Mouse (Mus musculus) intestine, embryonic 15.5 days (tissue): ENCODE results near the gene Senp7. TPM values are rescaled to one million over a fixed set of nuclear protein-coding genes. Genes with fewer than 3 reads are reported as not detected.
A peak's percentile ranks its signal among the peaks of the same experiment; 100 is the strongest.
"Not testable (repeated sequence)": the region's sequence is repeated elsewhere in the genome, so short reads cannot be mapped to it uniquely, and the experiment has no call there.

Experiments used
- ATAC-seq: fragments of 200-750 bp; cut with Nextera tagmentation; 2 replicates; pipeline ENCODE4 v1.8.0; 2017; ENCODE audit warnings: moderate TSS enrichment, moderate library complexity
- H3K27ac ChIP-seq: fragments of 300-500 bp; sonication (generic); 2 replicates; pipeline ENCODE4 v1.5.1; 2015; ENCODE audit warnings: mild to moderate bottlenecking, inconsistent platforms
- H3K27me3 ChIP-seq: fragments of 300-500 bp; sonication (generic); replicated peaks from 2 replicates; pipeline ENCODE4 v1.6.1; 2015; ENCODE audit warnings: inconsistent platforms
- H3K36me3 ChIP-seq: fragments of 300-500 bp; sonication (generic); 2 replicates; pipeline ENCODE4 v1.6.1; 2015; ENCODE audit warnings: inconsistent platforms
- H3K4me1 ChIP-seq: fragments of 300-500 bp; sonication (generic); replicated peaks from 2 replicates; pipeline ENCODE4 v1.6.1; 2015; ENCODE audit warnings: inconsistent platforms
- H3K4me2 ChIP-seq: fragments of 300-500 bp; sonication (generic); replicated peaks from 2 replicates; pipeline ENCODE4 v1.6.1; 2015; ENCODE audit warnings: mild to moderate bottlenecking, inconsistent platforms
- H3K4me3 ChIP-seq: fragments of 300-500 bp; sonication (generic); replicated peaks from 2 replicates; pipeline ENCODE4 v1.5.1; 2015; ENCODE audit warnings: inconsistent platforms
- H3K9ac ChIP-seq: fragments of 300-500 bp; sonication (generic); 2 replicates; pipeline ENCODE4 v1.6.1; 2015; ENCODE audit warnings: inconsistent platforms
- H3K9me3 ChIP-seq: fragments of 300-500 bp; sonication (generic); 2 replicates; pipeline ENCODE4 v1.6.1; 2016; ENCODE audit warnings: inconsistent platforms
- WGBS: fragments of 180-500 bp; shearing (Covaris S2); methylation state at CpG from one replicate; pipeline ENCODE4 v1.1.7; 2015; 5-methylcytosine and 5-hydroxymethylcytosine counted together
- polyA plus RNA-seq: library from polyadenylated mRNA; unstranded; fragments of >200 nt; fragmentation: Nextera tagmentation; extraction: Ambion mirVana; gene quantifications from 2 replicates; pipeline ENCODE4 v1.2.1, GENCODE M21; 2015

Gene Senp7
- polyA plus RNA-seq, 1 experiment from 2014 or later, result 21.3 TPM

DNA sequence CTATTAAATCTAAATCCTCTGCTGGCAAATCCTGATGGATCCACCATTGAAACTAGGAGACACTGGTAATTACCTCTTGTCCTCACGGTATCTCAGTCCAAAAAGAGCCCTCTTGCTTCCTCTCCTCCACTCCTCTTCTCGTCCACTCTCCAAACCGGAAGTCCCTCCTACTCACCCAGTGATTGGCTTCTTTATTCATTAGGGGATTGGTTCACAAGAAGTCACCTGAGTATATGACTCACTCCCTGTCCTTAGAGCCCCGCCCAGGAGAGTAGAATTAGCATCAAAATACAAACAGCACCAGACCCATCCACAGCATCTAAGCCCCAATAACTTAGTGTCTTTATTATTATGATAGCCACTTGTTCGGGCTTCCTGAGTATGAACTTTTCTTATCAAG is 68.0 kb downstream of the Senp7 start:
- Histone ChIP-seq H3K36me3 (peaks cover 6% of the 10 kb centered on the region), H3K4me3 (no peak overlapping the region), H3K27me3 (no peaks in the 10 kb centered on the region), H3K9ac (no peak overlapping the region), H3K4me2 (no peak overlapping the region), H3K9me3 (no peaks in the 10 kb centered on the region), H3K27ac (no peak overlapping the region), H3K4me1 (no peaks in the 10 kb centered on the region)
- ATAC-seq, result no peak
- WGBS, result 75% methylated on average over 5 of the region's 5 CpGs

DNA sequence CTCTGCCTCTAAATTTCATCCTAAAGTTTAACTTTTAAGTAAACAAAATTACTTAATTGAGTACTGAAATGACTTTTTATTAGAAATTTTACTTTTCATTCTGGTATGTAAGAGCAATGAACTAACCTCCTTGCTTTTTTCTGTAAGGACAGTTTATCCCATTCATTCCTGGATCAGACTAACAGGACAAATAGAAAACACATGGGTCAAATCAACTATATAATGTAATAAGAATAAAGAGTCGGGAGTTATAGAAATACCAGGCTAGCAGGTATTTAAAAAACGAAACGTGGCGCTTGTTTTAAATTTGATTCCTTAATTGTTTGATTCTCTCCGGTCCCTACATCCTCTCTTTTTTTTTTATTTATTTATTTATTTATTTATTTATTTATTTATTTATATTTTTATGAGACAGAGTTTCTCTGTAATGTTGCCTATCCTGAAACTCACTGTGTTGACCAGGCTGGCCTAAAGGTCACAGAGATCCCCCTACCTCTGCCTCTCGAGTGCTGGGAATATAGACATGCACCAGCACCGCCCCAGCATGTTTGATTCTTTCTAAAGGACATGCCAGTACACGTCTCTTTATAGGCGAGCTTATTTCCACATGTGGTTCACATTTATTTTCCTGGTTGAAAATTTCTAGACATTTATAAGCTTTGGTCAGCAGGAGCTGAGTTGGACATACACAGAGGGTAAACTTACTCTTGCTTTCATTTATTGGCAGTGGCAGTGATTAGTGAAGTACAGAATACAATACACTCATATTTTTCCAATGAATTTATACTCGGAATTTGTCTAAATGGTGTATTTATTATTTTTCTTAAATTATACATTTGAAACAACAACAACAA is 69.4 kb downstream of the Senp7 start:
- no peak overlapping the region for H3K4me3 ChIP-seq
- H3K27me3 ChIP-seq, result no peaks in the 10 kb centered on the region
- no peaks in the 10 kb centered on the region for H3K9me3 ChIP-seq
- no peak for ATAC-seq
- H3K36me3 ChIP-seq, result peaks cover 6% of the 10 kb centered on the region
- H3K4me1 ChIP-seq, result no peaks in the 10 kb centered on the region
- no peak overlapping the region for H3K9ac ChIP-seq
- H3K4me2 ChIP-seq, result no peak overlapping the region
- no peak overlapping the region for H3K27ac ChIP-seq
- WGBS, result 88% methylated on average over 10 of the region's 10 CpGs

DNA sequence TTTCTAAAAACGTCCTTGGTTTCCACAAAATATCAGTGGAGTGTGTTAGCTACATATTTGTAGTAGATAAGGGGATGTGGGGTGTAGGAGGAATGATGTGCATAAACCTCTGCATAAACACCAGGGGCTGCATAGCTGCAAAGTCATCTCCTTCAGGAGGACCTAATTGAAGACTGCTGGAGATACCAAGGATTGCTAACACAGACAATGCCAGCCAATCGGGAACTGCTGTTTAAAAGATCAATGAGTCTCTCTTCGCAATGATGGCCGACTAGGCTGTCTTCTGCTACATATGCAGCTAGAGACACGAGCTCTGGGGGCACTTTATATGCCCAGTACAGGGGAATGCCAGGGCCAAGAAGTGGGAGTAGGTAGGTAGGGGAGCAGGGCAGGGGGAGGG is 74.4 kb downstream of the Senp7 start:
- Histone ChIP-seq H3K36me3 (0 out of 2 replicates have a peak, but pooled peaks cover 7% of the 10 kb centered on the region), H3K4me1 (no peaks in the 10 kb centered on the region), H3K9me3 (no peaks in the 10 kb centered on the region), H3K27me3 (no peaks in the 10 kb centered on the region), H3K9ac (no peak overlapping the region), H3K4me2 (no peak overlapping the region), H3K4me3 (no peak overlapping the region), H3K27ac (no peak overlapping the region)
- no peak for ATAC-seq
- WGBS, result 84% methylated on average over 5 of the region's 5 CpGs

DNA sequence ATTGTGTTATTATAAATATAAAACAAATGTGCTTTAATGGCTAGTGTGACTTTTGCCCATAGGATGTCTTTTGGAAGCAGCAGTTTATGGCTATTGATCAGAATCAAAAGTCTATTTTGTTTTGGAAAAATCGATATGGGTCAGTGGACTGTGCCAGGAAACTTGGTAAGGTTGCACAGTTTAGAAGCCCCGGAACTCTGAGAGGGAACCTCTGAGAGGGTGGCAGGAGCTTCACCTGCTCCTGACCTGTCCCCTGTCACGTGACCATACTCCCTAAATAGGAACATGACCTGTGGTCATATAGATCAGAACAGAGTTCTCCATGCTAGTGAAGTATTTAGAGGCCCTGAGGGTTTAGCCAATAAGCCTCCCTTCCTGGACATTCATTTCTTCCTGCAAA is 75.9 kb downstream of the Senp7 start:
- no peaks in the 10 kb centered on the region for H3K27me3 ChIP-seq
- no peaks in the 10 kb centered on the region for H3K4me1 ChIP-seq
- H3K36me3 ChIP-seq, result 0 out of 2 replicates have a peak, but pooled peaks cover 7% of the 10 kb centered on the region
- H3K9me3 ChIP-seq, result no peaks in the 10 kb centered on the region
- no peak overlapping the region for H3K4me3 ChIP-seq
- WGBS, result 95% methylated on average over 3 of the region's 3 CpGs
- no peak overlapping the region for H3K4me2 ChIP-seq
- no peak overlapping the region for H3K9ac ChIP-seq
- H3K27ac ChIP-seq, result no peak overlapping the region
- ATAC-seq, result no peak

DNA sequence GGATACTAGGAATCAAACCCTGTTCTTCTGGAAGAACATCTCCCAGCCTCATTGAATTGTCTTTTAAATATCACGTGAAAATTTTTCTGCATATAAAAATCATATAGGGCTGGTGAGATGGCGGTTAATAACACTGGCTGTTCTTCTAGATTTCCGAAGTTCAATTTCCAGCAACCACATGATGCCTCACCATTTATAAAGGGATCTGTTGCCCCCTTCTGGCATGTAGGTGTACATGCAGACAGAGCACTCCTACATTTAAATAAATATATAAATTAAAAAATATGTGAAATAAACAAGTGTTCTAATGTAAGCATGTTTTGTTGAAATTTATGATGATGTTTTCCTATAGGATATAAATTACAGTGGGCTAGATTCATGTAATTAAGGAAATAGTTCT is 83.5 kb downstream of the Senp7 start:
- Histone ChIP-seq H3K27ac (no peak overlapping the region), H3K27me3 (no peaks in the 10 kb centered on the region), H3K4me2 (no peak overlapping the region), H3K36me3 (0 out of 2 replicates have a peak, but pooled peaks cover 3% of the 10 kb centered on the region), H3K9me3 (no peaks in the 10 kb centered on the region), H3K9ac (no peak overlapping the region), H3K4me3 (no peak overlapping the region), H3K4me1 (no peaks in the 10 kb centered on the region)
- ATAC-seq, result peak; percentile 67; the same call in 1 of the 2 replicates
- 43% methylated on average over 3 of the region's 3 CpGs for WGBS

DNA sequence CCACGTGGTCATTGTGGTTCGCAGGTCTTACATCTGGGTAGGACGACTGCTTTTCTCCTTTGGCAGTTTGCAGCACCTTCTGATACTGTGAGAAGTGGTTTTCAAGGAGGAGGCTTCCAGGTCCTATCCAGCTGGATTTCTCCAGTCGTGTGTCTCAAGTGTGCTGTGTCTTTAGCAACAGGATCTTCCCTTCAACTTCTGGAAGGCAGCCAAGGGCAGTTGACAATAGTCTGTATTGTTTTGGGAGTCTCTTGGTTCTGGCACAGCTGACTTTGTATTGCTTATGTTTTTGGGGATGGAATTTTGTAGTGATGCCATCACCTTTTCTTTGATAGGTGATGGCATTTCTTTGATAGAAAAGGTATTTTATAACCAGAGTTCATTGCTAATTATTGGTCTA is 86.0 kb downstream of the Senp7 start:
- 49% methylated on average over 4 of the region's 4 CpGs for WGBS
- Histone ChIP-seq H3K36me3 (no peaks in the 10 kb centered on the region), H3K4me1 (no peaks in the 10 kb centered on the region), H3K27ac (no peak overlapping the region), H3K27me3 (no peaks in the 10 kb centered on the region), H3K9me3 (no peaks in the 10 kb centered on the region), H3K4me2 (no peak overlapping the region), H3K9ac (no peak overlapping the region), H3K4me3 (no peak overlapping the region)
- no peak for ATAC-seq

DNA sequence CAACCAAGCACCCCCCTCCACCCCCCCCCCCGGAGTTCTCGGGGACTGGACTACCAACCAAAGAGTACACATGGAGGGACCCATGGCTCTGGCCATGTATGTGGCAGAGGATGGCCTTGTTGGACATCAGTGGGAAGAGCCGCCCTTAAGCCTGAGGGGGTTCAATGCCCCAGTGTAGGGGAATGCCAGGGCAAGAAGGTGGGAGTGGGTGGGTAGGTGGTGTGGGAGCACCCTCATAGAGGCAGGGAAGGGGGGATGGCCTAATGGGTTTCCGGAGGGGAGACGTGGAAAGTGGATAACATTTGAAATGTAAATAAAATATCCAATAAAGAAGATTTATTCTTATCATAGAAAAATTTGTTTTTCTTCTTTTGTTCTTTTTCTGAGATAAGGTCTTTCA is 89.5 kb downstream of the Senp7 start:
- not testable (repeated sequence) for H3K27me3 ChIP-seq, H3K4me1 ChIP-seq, ATAC-seq, H3K9me3 ChIP-seq, H3K36me3 ChIP-seq, H3K27ac ChIP-seq, H3K4me3 ChIP-seq, H3K9ac ChIP-seq, H3K4me2 ChIP-seq
- WGBS, result 90% methylated on average over 5 of the region's 5 CpGs

DNA sequence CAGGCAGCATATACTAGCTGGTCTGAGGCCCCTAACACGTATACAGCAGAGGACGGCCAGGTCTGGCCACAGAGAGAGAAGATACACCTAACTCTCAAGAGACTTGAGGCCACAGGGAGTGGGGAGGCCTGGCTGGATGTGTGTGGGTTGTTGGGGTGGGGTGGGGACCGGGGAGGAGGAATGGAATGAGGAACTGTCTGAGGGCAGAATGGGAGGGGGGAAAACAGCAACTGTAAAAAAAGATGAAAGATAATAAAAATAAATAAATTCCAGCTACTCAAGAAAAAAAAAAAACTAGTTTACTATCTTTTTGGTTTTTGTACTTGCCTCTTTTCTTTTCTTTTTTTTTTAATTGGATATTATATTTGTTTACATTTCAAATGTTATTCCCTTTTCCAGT is 91.8 kb downstream of the Senp7 start:
- no peak overlapping the region for H3K9ac ChIP-seq
- no peaks in the 10 kb centered on the region for H3K36me3 ChIP-seq
- 77% methylated on average over 3 of the region's 3 CpGs for WGBS
- no peaks in the 10 kb centered on the region for H3K27me3 ChIP-seq
- H3K4me2 ChIP-seq, result no peak overlapping the region
- H3K4me1 ChIP-seq, result no peaks in the 10 kb centered on the region
- ATAC-seq, result no peak
- H3K9me3 ChIP-seq, result no peaks in the 10 kb centered on the region
- no peak overlapping the region for H3K27ac ChIP-seq
- H3K4me3 ChIP-seq, result no peak overlapping the region

DNA sequence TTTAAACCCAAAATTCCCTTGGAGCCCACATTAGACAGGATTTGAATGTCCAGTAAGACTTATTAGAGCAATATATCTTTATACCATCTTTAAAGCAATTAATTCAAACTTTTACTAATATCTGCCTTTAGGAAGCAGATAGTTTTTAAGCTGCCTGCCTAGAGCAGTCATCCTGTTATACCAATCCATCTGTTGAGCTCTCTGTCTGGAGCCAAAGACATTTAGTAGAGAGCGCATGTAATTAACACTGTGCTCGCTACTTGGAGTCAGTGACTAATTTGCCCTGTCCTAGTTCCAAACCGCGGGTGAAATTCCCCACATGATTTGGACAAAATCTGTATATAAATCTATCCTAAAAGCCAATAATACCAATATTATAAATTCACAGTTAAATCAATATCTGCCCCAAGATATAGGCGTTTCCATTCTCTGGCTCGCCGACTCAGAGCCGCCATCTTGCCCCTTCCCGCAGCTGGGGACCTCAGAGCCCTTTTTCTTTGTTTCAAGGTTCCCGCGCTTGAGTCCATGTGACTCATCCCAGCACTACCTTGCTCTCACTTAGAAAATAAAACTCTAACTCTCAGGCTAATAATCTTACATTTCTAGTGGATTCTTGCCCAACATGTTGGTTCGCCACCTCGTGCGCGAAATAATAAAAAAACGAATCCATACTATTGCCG is 96.9 kb downstream of the Senp7 start:
- H3K27ac ChIP-seq, result no peak overlapping the region
- no peaks in the 10 kb centered on the region for H3K27me3 ChIP-seq
- no peak overlapping the region for H3K9ac ChIP-seq
- no peak for ATAC-seq
- no peaks in the 10 kb centered on the region for H3K4me1 ChIP-seq
- H3K4me2 ChIP-seq, result no peak overlapping the region
- 97% methylated on average over 17 of the region's 17 CpGs for WGBS
- no peak overlapping the region for H3K4me3 ChIP-seq
- H3K36me3 ChIP-seq, result no peaks in the 10 kb centered on the region
- H3K9me3 ChIP-seq, result no peaks in the 10 kb centered on the region

DNA sequence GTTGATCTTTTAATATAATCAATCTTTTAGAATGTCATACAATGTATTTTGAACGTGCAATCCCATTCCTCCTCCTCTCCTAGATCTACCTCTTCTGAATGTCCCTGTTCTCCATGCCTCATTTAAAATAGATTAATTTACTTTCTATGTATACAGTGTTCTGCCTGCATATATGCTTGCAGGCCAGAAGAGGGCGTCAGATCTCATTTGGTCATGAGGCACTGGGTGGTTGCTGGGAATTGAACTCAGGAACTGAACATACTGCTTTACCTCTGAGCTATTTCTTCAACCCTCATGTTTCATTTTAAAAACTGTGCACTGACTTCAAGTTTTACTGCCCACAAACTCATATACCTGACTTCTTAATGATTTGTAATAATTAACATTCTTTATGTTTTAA is 99.5 kb downstream of the Senp7 start:
- WGBS, result 23% methylated on average over 2 of the region's 2 CpGs
- Histone ChIP-seq H3K4me2 (no peak overlapping the region), H3K4me1 (no peaks in the 10 kb centered on the region), H3K27ac (no peak overlapping the region), H3K9me3 (no peaks in the 10 kb centered on the region), H3K36me3 (no peaks in the 10 kb centered on the region), H3K27me3 (no peaks in the 10 kb centered on the region), H3K4me3 (no peak overlapping the region), H3K9ac (no peak overlapping the region)
- no peak for ATAC-seq

DNA sequence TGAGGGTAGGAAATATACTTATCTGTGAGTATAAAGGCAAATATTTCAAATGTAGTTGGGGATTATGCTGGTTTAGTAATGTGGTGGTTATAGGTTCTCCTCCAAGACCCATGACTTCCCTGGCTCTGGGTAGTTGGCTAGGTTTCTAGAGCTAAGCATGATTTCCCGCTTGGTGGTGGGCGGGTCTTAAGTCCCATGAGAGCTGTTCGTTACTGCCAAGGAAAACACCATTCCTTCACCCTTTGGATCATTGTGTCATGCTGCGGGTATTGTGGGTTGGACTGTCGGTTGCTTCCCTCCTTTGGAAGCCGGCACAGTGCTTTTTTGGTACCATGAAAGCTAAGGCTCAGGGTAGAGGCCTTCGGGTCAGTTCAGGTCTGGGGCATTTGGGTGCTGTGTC is 115.3 kb downstream of the Senp7 start:
- no peak for ATAC-seq
- no peak overlapping the region for H3K9ac ChIP-seq
- H3K4me3 ChIP-seq, result no peak overlapping the region

DNA sequence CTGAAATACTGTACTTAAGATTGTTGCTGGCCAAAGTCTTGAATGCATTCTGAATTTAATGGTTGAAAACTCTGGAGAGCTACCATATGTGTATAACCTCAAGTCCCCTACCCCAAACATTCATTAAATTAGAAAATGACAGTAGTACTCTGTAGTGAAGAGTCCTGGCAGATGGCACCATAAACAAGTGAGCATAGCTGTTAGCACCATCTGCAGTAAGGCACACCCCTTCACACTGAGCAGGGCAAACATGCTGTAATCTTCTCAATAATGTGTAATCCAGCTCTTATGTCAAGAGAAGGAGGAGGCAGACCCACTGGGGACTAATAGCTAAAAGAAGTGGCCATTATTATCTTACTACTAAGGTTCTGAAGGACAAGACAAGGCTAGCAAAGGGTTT is 122.1 kb downstream of the Senp7 start:
- H3K4me1 ChIP-seq, result no peaks in the 10 kb centered on the region
- H3K27ac ChIP-seq, result no peak overlapping the region
- ATAC-seq, result no peak
- no peak overlapping the region for H3K4me3 ChIP-seq
- no peak overlapping the region for H3K4me2 ChIP-seq
- no peaks in the 10 kb centered on the region for H3K27me3 ChIP-seq
- H3K36me3 ChIP-seq, result 0 out of 2 replicates have a peak, but pooled peaks cover 4% of the 10 kb centered on the region
- no peaks in the 10 kb centered on the region for H3K9me3 ChIP-seq
- H3K9ac ChIP-seq, result no peak overlapping the region

More for the DNA sequence above, 115.3 kb downstream of the Senp7 start:
- Histone ChIP-seq H3K4me1 (no peaks in the 10 kb centered on the region), H3K27ac (no peak overlapping the region), H3K4me2 (no peak overlapping the region), H3K9me3 (no peaks in the 10 kb centered on the region), H3K36me3 (no peaks in the 10 kb centered on the region), H3K27me3 (no peaks in the 10 kb centered on the region)
- WGBS, result 88% methylated on average over 7 of the region's 7 CpGs
